Mouse (Mus musculus) olfactory bulb, adult 2 months (tissue): ENCODE results near the gene Nphs2.

Experiments used
- CTCF ChIP-seq: fragments of 200-500 bp; IDR thresholded peaks from 2 replicates; pipeline ENCODE4 v1.5.1; 2012; ENCODE audit warnings: low read depth, mild to moderate bottlenecking, low read length, moderate library complexity; ENCODE audit not compliant: insufficient read depth
- POLR2A ChIP-seq: fragments of 200-500 bp; IDR thresholded peaks from 2 replicates; pipeline ENCODE4 v1.6.1; 2012; ENCODE audit warnings: mild to moderate bottlenecking, low read depth, low read length, moderate library complexity; ENCODE audit not compliant: insufficient read depth

- TF ChIP-seq CTCF (no peak), POLR2A (no peak)
These were observed 26.3 kb upstream of the Nphs2 start for GRCm38 (mm10) chr1:156284207-156284606.
